Mouse (Mus musculus): ENCODE results near the gene Prkce.

Prkce gene

DNA sequence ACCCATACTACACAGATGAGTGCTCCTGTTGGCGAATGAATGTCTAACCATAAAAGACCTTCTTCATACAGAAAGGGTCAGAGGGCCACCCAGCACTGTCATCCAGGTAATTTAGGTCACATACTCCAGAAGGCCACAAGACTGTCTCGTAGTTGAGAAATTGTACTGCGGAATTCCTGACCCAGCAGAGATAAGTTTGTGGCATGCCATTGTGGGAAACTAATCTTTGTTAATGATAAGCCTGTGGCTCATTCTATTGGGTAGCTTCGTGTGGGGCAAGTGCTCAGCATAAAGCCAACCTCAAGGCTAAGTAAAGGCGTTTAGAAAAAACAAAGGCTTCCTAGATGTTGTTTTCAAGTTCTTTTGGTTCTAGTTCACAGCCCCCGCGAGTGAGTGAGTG lies 324.8 kb downstream of the Prkce start:
- in situ Hi-C loops (cut with MboI; ENCODE audit: unreplicated experiment in 2 of 2): loop anchor here (5.0 to 25.0 kb wide), 4 partner anchors 320 to 770 kb away; partner anchors contain the start of genes Cript (in 1 of the 2), Mcfd2 (in 1 of the 2) and Pigf (in 1 of the 2)

DNA sequence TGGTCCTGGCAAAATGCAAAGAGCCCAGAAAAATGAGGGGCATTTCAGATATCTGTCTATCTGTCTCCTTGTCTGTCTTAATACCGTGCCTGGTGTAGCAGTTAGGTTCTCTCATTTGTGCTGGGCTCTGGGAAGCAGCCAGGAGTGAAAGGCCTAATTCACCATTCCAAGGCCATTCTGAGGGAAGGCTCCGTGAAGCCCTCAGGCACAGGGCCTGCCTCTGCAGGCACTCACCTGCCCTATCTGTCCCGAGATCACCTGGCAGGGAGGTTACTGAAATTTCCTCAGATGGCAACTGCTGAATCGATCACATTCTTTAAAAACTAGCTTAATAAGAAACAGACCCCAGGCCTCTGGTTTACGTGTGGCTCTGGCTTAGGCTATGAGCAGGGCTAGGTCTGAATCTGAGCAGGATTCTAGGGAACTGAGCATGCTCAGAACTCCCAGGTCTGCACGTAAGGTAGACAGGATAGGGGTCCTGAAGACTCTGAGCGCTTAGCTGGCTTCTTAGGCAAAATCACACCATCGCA lies 326.4 kb downstream of the Prkce start:
- in situ Hi-C loops (cut with MboI; ENCODE audit: unreplicated experiment in 2 of 2): loop anchor here (5.0 to 25.0 kb wide), 4 partner anchors 318 to 768 kb away; partner anchors contain the start of genes Cript (in 1 of the 2), Mcfd2 (in 1 of the 2) and Pigf (in 1 of the 2)

DNA sequence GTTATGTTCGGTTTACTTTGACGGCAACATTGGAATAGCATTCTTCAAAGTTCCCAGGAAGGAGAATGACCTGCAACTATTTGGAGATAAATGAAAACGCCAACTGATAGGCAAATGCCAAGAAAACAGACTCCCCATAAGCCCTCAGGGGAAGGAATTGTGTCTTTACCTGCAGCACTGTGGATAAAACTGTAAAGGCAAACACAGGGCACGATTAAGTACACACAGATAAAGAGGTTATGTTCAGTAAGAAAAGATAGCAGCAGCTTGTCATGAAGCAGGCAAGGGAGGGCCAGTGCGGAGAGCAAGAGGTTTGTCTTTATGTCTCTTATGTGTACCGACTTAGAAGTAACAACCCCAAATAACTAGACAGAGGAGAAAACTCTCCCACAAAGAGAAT lies 326.9 kb downstream of the Prkce start:
- in situ Hi-C loops (cut with MboI; ENCODE audit: unreplicated experiment in 2 of 2): loop anchor here (5.0 to 25.0 kb wide), 4 partner anchors 318 to 768 kb away; partner anchors contain the start of genes Cript (in 1 of the 2), Mcfd2 (in 1 of the 2) and Pigf (in 1 of the 2)

DNA sequence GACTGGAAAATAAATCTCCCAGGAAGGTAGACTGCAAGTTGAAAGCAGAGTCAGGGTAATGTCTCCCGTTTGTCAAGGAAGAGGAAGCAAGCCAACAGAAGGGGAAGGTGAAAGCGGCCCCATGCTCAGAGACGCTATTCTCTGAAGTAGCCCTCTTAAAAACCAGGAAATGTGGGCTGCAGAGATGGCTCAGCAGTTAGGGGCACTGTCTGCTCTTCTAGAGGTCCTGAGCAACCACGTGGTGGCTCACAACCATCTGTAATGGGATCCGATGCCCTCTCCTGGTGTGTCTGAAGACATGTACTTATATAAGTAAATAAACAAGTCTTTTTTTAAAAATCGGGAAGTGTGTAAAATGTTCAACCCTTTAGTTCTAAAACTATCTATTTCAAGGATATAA lies 327.3 kb downstream of the Prkce start:
- in situ Hi-C loops (cut with MboI; ENCODE audit: unreplicated experiment in 2 of 2): loop anchor here (5.0 to 25.0 kb wide), 4 partner anchors 317 to 767 kb away; partner anchors contain the start of genes Cript (in 1 of the 2), Mcfd2 (in 1 of the 2) and Pigf (in 1 of the 2)

DNA sequence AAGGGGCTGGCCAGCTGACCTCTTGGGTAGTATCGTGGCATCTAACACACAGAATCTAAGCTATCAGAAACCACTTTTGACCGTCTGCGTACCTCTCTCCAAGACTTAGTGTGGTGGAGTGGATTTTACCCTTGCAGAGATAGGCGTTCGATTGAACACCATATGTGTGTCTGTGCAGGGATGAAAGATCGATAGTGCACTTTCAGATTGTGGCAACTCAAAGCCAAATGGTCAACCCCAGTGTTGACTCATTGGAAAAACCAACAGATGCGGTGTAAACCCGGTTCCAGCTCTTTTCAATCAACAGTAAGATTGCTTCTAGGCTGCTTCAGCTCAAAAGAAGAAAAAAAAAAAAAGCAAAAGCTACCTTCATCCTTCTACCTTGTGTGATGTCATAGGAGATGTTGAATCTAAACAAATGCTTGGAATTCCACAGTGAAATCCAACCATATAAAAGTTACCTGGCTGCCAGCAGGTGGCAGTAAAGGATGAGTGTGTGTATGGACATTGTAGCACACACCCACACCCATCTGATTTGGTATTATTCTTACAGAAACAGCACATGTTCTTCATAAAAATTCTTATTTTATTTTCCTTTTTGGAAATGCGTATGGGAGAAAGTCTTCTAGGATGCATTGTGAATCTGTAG lies 328.7 kb downstream of the Prkce start:
- in situ Hi-C loops (cut with MboI; ENCODE audit: unreplicated experiment in 2 of 2): loop anchor here in 1 of 2 experiments (25.0 kb wide), 2 partner anchors 541 to 766 kb away; partner anchors contain the start of genes Cript, Mcfd2 and Pigf

DNA sequence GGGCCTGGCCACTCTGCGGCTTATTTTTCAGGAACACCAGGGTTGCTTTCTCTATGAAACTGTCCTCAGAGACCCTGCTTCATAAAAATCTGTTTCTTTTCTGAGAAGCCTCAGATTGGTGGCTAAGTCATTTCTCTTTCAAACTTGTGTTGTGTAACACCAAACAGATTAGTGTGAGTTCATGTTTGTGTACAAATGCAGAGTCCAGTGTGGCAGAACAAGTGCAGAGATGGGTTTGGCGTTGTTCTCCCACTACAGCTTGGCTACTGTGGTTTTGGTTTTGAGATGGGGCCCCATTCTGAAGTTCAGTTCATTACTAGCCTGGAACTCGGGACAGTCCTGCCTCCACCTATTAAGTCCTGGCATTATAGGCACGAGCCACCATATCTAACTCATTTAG lies 329.7 kb downstream of the Prkce start:
- in situ Hi-C loops (cut with MboI; ENCODE audit: unreplicated experiment in 2 of 2): loop anchor here in 1 of 2 experiments (25.0 kb wide), 2 partner anchors 540 to 765 kb away; partner anchors contain the start of genes Cript, Mcfd2 and Pigf

DNA sequence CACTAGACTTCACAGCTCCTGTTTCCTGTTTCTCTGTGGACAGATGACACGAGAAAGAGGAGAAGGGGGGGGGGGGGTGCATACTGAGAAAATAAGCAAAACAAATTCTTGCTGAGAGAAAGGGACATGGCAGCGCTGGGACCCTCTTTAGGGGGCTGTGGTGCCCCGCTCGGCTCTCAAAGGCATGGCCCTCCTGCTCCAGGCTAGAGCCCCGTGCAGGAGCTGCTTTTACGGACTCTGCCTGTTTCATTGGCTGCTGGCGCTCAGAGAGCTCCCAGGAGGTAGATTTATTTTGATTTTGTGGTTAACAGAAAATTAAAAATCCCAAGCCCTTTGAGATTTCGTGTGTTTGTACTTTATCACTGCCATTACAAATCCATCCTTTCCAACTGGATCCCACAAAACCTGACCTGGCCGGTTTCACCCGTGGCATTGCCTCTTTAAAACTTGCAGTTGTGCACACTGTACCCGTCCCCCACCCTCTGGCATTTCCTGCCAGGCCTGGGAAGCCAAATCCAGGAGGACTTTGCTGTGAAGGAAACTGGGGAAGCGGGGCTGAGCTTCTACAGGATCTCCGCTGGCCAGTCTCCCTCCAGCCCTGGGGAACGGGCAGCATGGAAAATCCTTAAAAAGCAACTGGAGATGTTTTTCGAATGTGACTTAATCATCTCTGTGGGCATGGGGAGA lies 331.9 kb downstream of the Prkce start:
- in situ Hi-C loops (cut with MboI; ENCODE audit: unreplicated experiment in 2 of 2): loop anchor here (25.0 kb wide), 4 partner anchors 538 to 1662 kb away; partner anchors contain the start of genes Mcfd2 (in 2 of the 2), Cript (in 1 of the 2) and Pigf (in 1 of the 2)

DNA sequence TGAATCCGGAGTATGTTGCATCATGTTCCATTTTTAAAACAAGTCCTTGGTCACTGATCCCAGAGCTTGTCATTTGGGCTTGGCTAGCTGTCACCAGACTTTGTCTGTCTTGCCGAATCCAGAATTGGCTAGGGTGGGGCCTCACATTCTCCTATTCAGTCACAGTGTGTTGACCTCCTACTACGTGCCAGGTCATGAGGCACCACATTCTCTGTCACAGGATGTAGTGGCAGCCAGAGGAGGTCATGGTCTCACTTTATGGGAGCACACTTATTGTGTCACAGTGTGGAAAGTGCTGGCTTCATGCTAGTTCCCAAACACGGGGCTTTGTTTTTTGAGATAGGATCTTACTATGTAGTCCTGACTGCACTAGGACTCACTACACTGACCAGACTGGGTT lies 333.8 kb downstream of the Prkce start:
- in situ Hi-C loops (cut with MboI; ENCODE audit: unreplicated experiment in 2 of 2): loop anchor here (25.0 kb wide), 3 partner anchors 761 to 1664 kb away; partner anchors contain the start of gene Mcfd2 (in 1 of the 2)

DNA sequence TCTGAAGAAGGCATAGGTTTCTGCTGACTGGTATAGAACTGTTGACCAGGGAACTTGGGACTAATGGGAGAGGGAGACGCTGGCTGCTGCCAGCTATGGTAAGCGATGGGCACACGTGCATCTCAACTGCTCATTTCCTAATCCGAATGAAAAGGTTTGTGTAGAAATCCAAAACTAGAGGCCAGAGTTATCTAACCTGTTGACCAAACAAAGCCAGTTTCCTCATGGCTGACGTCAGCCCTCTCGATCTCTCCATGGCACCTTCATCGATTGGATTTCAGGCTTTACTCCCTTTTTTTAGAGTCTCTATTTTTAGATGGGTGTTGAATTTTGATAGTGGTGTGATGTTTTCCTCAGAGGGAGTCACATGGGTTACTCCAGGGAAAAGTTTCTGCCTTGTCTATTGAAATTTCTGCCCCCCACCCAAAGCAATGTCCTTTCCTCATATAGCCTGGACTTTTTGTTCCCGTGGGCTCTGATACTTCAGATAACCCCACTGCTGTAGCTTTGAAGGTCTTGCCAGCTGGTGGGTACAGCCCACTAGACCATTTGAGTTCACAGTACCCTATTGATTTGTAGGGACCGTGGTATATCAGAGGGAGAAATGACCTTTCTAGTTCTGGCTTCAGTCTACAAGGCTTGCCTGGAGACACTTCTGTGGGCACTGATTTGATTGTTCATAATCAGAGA lies 335.8 kb downstream of the Prkce start:
- in situ Hi-C loops (cut with MboI; ENCODE audit: unreplicated experiment in 2 of 2): loop anchor here (25.0 kb wide), 3 partner anchors 759 to 1666 kb away; partner anchors contain the start of gene Mcfd2 (in 1 of the 2)

DNA sequence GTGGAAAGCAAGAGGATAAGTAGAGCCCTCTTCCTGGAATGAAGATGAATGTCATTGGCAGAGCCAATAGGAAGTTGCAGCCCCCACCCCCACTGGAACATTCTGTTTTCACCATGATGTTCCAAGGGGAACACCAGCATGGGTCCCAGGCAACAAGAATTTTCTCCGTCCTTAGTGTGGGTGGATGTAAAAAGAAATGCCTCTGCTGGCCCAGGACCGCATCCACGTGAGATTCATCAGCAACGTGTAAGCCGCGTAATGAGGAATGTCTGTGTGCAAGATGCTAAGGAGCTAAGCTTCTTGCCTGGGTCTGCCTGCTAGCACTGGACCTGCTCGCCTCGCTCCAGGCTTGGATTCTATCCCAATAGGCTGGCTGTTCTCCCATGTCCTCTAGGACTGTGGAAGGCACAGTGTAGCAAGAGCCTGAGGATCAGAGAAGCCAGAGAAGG lies 337.6 kb downstream of the Prkce start, which contains the start of gene Gm10309:
TSS of gene Gm10309 (minus strand) at position 50 of the 449 bp plus-strand sequence.
- in situ Hi-C loops (cut with MboI; ENCODE audit: unreplicated experiment in 2 of 2): loop anchor here (25.0 kb wide), 3 partner anchors 757 to 1668 kb away; partner anchors contain the start of gene Mcfd2 (in 1 of the 2)

DNA sequence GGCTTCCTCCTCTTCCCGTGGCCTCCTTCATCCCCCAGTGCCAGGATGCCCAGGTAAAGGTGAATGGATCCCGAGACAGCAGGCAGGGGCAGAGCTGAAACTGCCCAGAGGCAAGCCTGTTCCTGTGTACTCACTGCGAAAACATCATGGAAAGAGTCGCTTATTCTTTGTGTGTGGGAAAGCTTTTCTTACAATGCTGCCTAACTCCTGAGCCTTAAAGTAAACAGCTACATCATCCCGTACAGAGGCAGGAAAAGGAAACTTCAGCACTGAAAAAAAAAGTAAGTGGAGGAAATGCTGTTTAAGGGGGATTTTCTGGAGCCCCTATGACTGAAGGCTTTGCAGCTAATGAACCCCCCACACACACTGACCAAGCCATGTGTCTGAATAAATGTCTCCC lies 339.3 kb downstream of the Prkce start:
- in situ Hi-C loops (cut with MboI; ENCODE audit: unreplicated experiment in 2 of 2): loop anchor here (25.0 kb wide), 3 partner anchors 755 to 1670 kb away; partner anchors contain the start of gene Mcfd2 (in 1 of the 2)

DNA sequence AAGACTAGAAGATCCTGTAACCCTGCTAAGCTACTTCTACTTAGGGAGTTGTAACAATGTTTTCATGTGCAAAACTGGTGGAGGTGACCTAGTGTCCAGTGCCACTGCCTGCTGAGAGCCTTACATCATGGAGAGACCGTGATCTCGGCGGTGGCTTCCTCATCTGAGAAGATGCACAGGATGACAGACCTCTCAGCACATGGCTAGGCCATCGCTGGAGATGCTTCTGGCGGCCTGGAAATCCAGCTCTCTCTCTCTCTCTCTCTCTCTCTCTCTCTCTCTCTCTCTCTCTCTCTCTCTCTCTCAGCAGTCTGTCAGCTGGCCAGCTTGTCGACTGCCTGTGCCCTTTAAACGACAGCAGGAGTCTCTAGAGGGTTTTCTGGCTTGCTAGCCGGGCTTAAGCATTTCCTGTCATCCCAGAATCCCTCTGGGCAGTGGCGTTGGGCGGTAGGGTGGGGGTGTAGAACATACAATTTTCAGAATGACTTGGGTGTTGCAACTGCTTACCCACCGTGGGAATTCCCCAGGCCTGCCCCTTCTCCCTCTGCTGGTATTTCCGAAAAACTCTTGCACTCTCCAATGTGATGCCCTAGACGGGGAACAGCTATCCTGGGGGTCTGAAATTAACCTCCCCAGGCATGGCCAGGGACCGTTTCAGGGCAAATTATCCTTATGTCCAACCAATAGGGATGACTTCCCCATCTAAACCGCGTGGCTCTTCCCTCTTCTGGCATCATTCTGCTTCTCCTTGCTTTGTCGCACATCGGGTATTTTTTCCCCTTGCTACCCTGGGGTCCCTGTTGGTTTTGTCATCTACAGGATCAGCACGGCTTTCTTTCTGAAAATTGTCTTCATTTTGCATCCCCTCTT lies 340.0 kb downstream of the Prkce start:
- in situ Hi-C loops (cut with MboI; ENCODE audit: unreplicated experiment in 2 of 2): loop anchor here (25.0 kb wide), 3 partner anchors 755 to 1670 kb away; partner anchors contain the start of gene Mcfd2 (in 1 of the 2)

DNA sequence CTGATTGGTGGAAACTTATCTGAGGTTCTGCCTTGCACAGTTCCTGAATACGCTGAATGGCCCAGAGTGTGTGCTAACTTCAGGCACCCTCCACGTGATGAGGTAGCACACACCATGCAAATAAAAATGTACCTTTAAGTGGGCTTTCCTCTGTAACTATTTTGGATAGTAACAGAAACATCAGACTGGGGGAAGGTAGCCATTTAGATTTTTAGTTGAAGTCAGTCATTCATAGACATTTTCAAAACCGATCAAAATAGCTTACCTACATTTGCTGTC lies 340.6 kb downstream of the Prkce start:
- in situ Hi-C loops (cut with MboI; ENCODE audit: unreplicated experiment in 2 of 2): loop anchor here (25.0 kb wide), 3 partner anchors 754 to 1671 kb away; partner anchors contain the start of gene Mcfd2 (in 1 of the 2)

DNA sequence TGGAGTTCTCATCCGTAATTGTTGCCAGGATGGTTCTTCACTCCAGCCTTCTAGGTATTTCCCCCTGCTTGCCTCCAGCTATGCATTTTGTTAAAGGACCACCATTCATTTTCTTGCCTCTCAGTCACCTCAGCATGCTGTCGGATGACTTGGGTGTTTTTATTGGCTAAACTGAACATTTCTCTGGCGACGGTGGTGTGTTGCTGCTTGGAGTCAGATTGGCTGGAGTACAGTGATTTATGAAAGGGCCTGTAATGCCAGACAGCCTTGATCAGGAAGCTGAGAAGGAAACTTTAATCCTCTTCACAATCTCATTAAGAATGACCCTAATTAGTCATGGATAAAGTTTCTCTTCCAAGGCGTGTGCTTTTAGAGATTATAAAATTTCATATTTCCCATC lies 342.3 kb downstream of the Prkce start:
- in situ Hi-C loops (cut with MboI; ENCODE audit: unreplicated experiment in 2 of 2): loop anchor here (25.0 kb wide), 3 partner anchors 752 to 1673 kb away; partner anchors contain the start of gene Mcfd2 (in 1 of the 2)

DNA sequence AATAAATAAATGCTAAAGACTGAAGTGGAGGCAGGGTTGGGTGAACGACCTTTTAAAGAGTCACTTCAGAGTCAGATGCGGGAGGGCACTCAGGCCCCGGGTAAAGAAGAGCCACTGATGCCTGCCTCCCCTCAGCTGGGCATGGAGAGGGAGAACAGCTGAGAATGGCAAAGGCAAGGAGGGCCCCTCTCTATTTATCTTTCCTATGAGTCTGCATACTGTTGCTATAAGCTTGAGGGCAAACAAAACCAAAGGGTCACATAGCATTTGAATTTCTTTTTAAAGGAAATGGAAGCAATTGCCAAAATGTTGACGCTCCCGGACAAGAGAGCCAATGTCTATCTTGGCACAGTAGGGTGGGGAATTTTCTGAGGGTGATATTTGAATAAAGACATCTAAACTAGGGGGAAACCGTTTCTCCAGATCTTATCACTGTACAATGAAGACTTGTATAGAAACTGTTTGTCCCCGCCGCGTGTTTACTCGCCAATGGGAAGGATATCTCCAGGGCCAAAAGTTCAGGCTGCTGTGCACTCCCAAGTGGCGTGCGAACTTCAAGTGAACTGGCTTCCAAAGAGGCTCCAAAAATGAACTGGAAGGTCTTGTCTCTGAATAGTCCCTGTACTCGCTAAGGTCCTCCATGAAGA lies 347.5 kb downstream of the Prkce start:
- in situ Hi-C loops (cut with MboI; ENCODE audit: unreplicated experiment in 2 of 2): loop anchor here (25.0 kb wide), 3 partner anchors 747 to 1678 kb away; partner anchors contain the start of gene Mcfd2 (in 1 of the 2)

DNA sequence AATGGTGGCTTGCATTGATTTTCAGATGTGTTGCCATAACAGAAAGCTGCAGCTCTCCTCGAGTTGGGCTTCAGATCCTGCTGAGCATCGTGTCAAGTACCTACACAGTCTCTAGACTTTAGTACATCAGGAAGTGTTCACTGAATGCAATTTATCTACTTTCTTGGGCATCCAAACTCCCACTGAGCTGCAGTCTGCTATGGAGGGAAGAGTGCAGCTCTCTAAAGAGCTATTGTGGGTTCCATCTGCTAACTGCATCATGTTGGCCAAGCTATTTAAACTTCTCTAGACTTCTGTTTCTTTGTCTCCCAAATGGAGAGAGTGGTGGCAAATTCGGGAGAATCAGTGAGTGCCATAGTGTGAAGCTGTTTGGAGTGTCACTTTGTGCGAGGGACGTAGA lies 349.0 kb downstream of the Prkce start:
- in situ Hi-C loops (cut with MboI; ENCODE audit: unreplicated experiment in 2 of 2): loop anchor here (25.0 kb wide), 3 partner anchors 746 to 1679 kb away; partner anchors contain the start of gene Mcfd2 (in 1 of the 2)

DNA sequence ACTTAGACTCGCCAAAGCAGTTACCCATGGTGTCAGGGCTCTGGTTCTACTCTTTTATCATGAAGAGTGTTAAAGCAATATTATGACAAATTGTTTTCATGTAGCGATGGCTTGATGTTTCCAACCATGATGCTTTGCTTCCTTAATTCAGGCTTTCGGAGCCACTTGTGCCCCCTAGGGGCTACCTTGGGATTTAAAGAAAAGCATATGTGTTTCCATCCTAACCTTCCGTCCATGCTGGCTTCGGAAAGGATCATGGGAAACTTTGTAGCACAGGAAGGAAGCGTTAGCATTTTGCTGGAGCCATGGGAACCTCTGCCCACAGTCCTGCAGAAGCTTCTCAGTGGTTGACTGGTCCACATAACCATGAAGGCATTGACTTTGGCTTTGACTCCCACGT lies 351.0 kb downstream of the Prkce start:
- in situ Hi-C loops (cut with MboI; ENCODE audit: unreplicated experiment in 2 of 2): loop anchor here (25.0 kb wide), 3 partner anchors 744 to 1681 kb away; partner anchors contain the start of gene Mcfd2 (in 1 of the 2)

DNA sequence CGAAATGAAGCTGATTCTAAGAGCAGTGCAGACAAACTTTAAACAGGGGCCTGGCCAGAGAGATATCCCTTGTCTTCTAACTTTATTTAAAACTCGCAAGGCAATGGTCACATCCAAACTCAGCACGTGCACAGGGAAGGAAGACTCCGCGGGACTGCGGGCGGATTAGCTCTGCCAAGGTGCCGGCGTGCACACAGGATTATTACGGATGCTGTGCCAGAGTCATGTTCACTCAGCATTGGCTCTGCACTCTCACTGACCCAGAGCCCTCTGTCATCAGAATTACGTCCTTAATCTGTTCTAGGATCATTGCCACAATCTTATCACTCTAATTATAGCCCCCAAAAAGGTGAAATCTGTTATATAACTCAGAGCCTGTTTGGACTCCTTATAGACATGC lies 353.7 kb downstream of the Prkce start:
- in situ Hi-C loops (cut with MboI; ENCODE audit: unreplicated experiment in 2 of 2): loop anchor here (25.0 kb wide), 3 partner anchors 741 to 1684 kb away; partner anchors contain the start of gene Mcfd2 (in 1 of the 2)
